Mouse (Mus musculus): ENCODE data around the gene Pip4k2c. TPM values are rescaled to one million over a fixed set of nuclear protein-coding genes. Genes with fewer than 3 reads are reported as not detected.

Pip4k2c gene
- polyA plus RNA-seq, 1 experiment = 48.4 TPM

DNA sequence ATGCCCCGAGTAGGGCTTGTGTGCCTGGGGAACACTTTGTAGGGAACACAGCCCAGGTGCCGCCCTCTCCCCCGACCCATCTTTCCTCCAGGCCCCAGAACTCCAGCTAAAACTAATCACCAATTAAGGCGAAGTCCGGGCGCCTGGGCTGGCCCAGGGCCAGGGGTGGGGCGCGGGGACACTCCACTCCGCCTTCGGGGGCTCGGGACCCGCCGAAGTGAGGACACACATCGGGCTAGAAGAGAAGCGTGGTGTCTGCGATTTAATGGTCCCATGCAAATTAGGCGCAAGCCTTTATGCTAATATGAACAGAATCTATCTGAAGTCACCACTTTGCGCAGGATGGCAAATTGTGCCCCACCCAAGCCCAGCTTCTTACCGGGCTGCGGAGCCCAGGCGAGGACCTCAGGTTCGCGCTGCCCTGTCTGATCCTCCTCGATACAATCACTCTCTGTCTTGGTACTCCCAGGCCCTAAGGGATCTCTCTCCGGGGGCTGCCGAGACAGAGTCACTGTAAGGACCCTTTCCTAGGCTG, 22.2 kb downstream of the Pip4k2c start:
- no peak for DNase-seq (ENCODE audit: low spot score)

GRCm38 (mm10) chr10:127188465-127189115, 22.8 kb downstream of the Pip4k2c start:
- DNase-seq (ENCODE audit: low spot score) = no peak

DNA sequence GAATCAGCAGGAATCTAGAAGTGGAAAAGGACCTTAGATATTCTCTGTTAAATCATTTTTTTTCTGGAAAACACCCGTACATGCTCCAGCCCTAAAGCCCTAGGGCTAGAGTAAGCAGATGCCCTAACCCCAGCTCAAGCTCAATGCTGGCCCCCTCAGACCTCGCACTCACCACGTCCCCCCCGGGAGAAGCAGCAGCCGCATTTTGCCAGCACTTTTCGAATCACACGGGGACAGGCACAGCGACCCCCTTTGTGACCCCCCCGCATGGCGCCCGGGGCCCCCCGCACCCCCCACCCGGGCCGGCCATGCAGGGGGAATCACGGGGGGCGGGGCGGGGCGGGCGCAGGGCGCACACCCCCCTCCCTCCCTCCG, 23.3 kb downstream of the Pip4k2c start:
- DNase-seq (ENCODE audit: low spot score) = no peak

DNA sequence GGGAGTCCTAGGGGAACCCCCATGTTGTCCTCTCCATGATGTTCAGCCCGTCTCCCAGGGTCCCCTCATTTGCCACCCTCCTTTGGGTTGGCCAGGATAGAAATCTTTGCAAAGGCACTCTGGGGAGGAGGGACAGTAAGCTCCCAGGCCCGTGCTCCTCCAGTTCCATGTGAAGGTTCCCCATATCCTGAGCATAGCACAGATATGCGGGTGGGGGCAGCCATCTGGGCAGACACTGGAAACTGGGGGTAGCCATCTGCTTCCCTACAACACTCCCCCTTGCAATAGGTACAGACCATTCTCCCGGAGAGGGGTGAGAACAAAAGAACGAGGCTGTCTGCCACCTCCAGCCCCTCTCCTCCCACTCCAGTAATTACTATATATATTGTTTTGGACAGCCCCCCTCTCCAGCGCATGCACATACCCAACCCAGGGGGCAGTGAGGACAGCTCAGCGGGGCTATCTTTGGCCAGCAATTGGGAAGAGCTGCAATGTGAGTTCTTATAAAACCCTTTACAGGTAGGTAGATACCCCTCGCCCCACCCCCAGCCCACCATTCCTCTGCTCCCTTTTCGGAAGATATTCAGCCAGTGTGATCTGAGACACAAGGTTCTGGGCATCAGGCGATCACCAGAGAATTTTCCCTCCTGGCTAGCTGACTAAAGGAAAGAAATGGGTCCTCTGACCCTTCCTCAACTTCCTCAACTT, 23.9 kb downstream of the Pip4k2c start:
- no peak for DNase-seq (ENCODE audit: low spot score)

GRCm38 (mm10) chr10:127186451-127186850, 24.9 kb downstream of the Pip4k2c start:
- DNase-seq (ENCODE audit: low spot score) = no peak

GRCm38 (mm10) chr10:127185506-127185905, 25.9 kb downstream of the Pip4k2c start:
- DNase-seq (ENCODE audit: low spot score) = no peak

GRCm38 (mm10) chr10:127185101-127185500, 26.3 kb downstream of the Pip4k2c start:
- no peak for DNase-seq (ENCODE audit: low spot score)

DNA sequence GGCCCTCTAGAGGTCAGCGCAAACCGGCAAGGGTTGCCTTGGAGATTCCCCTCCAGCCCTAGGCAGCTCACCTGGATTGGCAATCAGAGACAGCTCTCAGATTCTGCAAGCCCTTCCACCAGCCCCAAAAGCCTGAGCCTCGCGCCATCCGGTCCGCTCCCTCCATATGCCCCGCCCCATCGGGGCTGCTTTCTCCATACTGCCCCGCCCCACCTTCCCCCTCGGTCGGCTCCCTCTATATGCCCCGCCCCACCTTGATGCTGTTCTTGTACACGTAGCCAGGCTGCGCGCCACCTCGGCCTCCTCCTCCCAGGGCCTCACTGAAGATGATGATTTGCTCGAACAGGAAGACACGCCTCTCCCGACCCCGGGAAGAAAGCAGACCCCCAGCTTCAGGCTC, 27.6 kb downstream of the Pip4k2c start:
- no peak for DNase-seq (ENCODE audit: low spot score)

DNA sequence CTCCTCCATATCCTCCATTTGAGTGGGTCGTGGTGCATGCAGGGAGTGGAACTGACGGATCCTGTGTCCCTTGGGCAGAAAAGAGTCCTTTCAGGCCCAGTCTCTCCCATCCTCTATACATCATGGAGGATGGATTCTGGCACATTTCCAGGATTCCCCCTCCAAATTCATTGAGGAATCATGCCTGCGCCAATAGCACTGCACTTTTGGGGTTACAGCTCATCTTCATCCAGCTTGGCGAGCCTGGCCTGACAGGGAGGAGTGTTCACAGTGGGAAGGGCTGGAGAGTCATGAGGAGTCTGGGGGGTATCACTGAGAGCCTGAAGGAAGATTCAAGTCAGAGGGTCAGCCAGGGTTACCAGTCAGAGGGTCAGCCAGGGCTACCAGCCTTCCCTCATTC, 28.8 kb downstream of the Pip4k2c start:
- no peak for DNase-seq (ENCODE audit: low spot score)

DNA sequence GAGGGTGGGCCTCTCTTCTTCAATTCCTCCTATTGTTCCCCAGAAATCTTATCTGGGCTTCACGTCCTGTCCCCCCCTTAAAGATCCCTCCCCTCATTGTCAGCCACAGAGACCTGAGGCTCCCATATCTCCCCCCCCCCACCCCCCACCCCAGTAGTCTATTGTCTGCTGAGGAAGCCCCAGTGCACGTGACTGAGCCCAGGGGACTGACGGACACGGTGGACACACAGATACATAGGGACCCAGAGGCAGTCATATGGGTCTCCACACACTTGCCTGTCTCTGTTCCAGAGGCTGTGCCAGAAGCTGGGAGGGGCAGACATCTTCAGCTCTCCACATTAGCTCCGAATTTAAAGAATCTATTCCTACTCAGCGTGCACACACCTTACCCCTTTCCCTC, 29.8 kb downstream of the Pip4k2c start:
- DNase-seq (ENCODE audit: low spot score) = no peak

- DNase-seq (ENCODE audit: low spot score) = no peak
These were observed 30.7 kb downstream of the Pip4k2c start for GRCm38 (mm10) chr10:127180695-127181047.

- no peak for DNase-seq (ENCODE audit: low spot score)
These were observed 31.3 kb downstream of the Pip4k2c start, which contains the start of gene Slc26a10 for GRCm38 (mm10) chr10:127179871-127180694. Slc26a10 (minus strand) TSS chr10:127180645.

- no peak for DNase-seq (ENCODE audit: low spot score)
These were observed 32.9 kb downstream of the Pip4k2c start for GRCm38 (mm10) chr10:127178286-127179027.

- DNase-seq (ENCODE audit: low spot score) = no peak
These were observed 33.7 kb downstream of the Pip4k2c start for GRCm38 (mm10) chr10:127177719-127178118.

- no peak for DNase-seq (ENCODE audit: low spot score)
These were observed 34.1 kb downstream of the Pip4k2c start for GRCm38 (mm10) chr10:127177235-127177634.

DNA sequence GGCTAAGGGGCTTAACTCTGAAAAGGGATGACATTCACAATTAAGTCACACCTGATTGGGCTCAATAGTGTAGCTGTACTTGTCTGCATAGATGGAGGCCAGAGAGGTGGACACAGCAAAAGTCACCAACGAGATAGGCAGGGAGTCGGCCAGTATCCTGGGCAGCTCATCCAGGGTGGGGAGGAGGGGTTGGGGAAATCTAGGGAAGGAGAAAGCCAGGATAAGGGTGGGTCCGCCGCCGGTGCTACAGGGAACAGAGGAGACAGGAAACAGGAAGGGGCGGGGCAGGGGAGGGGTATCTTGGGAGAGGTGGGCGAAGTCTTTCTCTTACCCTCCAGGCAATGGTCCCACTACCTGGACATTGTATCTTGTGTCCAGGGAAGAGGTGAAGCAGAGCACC, 34.6 kb downstream of the Pip4k2c start:
- DNase-seq (ENCODE audit: low spot score) = no peak

DNA sequence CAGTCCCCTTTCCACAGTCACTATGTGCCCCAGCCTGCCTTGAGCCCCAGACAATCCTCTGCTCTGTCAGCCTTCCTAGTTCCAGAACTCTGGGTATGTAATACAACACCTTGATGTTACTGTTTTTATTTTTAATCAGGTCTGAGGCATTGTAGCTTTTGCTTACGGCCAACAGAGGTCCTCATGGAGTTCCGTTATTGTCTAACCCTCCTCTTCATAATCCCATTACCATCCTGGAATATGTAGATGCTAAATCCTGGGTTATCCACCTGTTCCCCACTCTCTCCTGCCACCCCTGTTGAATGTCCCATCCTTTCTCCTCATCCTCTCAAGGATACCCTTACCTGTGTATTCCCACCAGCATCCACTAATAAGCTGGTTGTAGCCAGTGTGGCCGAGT, 35.2 kb downstream of the Pip4k2c start:
- DNase-seq (ENCODE audit: low spot score) = no peak

GRCm38 (mm10) chr10:127174170-127174569, 37.2 kb downstream of the Pip4k2c start:
- DNase-seq (ENCODE audit: low spot score) = no peak

DNA sequence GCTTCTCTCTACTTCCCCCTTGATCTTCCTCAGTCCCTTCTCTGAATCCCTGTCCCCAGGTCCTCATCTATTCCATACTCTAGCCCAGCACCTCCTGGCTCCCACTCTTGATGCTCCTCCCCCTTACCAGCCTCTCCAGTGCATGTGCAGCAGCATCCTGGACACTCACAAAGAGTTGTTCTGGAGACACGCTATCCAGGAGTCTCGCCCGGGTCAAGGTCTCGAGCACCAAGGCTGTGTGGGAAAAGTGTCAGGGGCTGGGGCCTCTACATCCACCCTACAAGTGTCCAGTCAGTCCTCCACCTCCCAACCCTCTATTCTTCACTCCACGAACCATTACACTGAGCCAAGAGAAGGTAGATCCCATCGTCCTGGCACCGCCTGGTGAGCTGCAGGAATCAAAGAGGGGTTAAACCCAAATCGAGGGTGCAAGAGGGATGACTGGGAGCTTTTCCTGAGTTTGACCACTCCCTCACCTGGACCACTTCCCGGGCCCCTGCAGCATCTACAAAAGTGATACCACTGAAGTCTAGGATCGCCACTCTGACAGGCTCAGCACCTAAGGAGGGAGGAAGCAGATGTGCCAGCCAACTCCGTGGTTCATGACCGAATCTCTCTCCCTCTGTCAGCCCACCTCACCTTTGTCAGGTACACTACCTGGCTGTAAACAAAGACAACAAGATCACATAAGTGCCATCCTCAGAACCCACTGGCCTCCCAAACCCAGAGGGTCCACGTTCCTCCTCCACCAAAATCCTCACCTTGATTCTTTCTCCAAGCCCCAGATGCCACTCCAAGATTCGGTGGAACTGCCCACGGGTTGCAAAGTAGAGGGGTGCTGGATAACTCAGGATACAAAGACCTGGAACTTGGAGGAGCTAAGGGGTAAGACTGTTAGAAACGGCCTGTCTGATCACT, 38.0 kb downstream of the Pip4k2c start:
- DNase-seq (ENCODE audit: low spot score) = no peak

DNA sequence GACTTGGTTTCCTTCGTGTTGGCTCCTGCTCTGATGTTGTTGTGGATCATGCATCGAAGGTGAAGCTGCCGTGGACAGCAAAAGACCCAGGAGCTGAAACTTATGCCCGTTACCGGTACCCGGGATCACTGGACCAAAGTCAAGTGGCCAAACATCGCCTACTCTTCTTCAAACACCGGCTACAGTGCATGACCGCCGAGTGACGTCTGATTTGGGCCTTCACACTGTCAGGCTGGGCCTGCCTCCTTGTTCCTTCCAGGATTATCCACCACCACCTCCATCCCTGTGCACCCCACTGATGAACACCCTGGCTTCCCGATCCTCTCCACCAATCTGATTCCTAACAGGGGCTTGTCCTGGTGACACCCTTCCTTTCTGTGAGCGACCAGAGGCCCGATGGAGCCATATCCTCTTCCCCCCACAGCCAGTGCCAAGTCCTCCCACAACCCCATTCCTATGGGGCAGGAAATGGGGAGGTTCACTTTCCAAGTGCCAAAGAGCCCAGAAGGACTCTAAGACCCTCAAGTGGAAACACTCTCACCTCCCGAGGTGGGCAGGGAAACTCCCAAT, 39.7 kb downstream of the Pip4k2c start:
- DNase-seq (ENCODE audit: low spot score) = no peak

All from urinary bladder, adult 2 months (tissue).